Mouse (Mus musculus) thymus, adult 2 months (tissue): ENCODE data around the gene Prmt2.

Experiments
- CTCF ChIP-seq: fragments of 200-500 bp; IDR thresholded peaks from 2 replicates; pipeline ENCODE4 v1.5.1; 2012; ENCODE audit warnings: mild to moderate bottlenecking, control low read depth, low read length, moderate library complexity, borderline replicate concordance; ENCODE audit not compliant: control insufficient read depth, poor library complexity, insufficient read depth; ENCODE audit errors: extremely low read depth
- POLR2A ChIP-seq: fragments of 200-500 bp; IDR thresholded peaks from 2 replicates; pipeline ENCODE4 v1.6.1; 2012; ENCODE audit warnings: mild to moderate bottlenecking, low read length, control low read depth, moderate library complexity; ENCODE audit not compliant: control insufficient read depth, poor library complexity, insufficient read depth; ENCODE audit errors: extremely low read depth

GRCm38 (mm10) chr10:76185216-76185615, 52.4 kb downstream of the Prmt2 start:
- TF ChIP-seq POLR2A (no peak), CTCF (no peak)
